Mouse (Mus musculus) stomach, embryonic 16.5 days (tissue): ENCODE data around the gene Gemin5. TPM values are rescaled to one million over a fixed set of nuclear protein-coding genes. Genes with fewer than 3 reads are reported as not detected.
"Not testable (repeated sequence)": the region's sequence is repeated elsewhere in the genome, so short reads cannot be mapped to it uniquely, and the experiment has no call there.

Source experiments
- ATAC-seq: fragments of 200-750 bp; cut with Nextera tagmentation; 2 replicates; pipeline ENCODE4 v1.8.0; 2017; ENCODE audit warnings: moderate number of reproducible peaks, moderate TSS enrichment; ENCODE audit not compliant: insufficient read depth, low FRiP score
- H3K27ac ChIP-seq: fragments of 300-500 bp; sonication (generic); 2 replicates; pipeline ENCODE4 v1.5.1; 2014; ENCODE audit warnings: low read length
- H3K27me3 ChIP-seq: fragments of 300-500 bp; sonication (generic); 2 replicates; pipeline ENCODE4 v1.6.1; 2014; ENCODE audit warnings: low read length, control low read depth, mixed read lengths; ENCODE audit not compliant: control insufficient read depth, insufficient read depth
- H3K36me3 ChIP-seq: fragments of 300-500 bp; sonication (generic); 2 replicates; pipeline ENCODE4 v1.6.1; 2014; ENCODE audit warnings: low read length; ENCODE audit not compliant: control insufficient read depth, insufficient read depth
- H3K4me1 ChIP-seq: fragments of 300-500 bp; sonication (generic); 2 replicates; pipeline ENCODE4 v1.6.1; 2014; ENCODE audit warnings: low read length, control low read depth, mixed read lengths; ENCODE audit not compliant: control insufficient read depth, insufficient read depth
- H3K4me2 ChIP-seq: fragments of 300-500 bp; sonication (generic); 2 replicates; pipeline ENCODE4 v1.6.1; 2014; ENCODE audit warnings: low read depth, low read length, mixed read lengths
- H3K4me3 ChIP-seq: fragments of 300-500 bp; sonication (generic); replicated peaks from 2 replicates; pipeline ENCODE4 v1.5.1; 2014; ENCODE audit warnings: mild to moderate bottlenecking, low read length
- H3K9ac ChIP-seq: fragments of 300-500 bp; sonication (generic); 2 replicates; pipeline ENCODE4 v1.6.1; 2014; ENCODE audit warnings: low read length
- H3K9me3 ChIP-seq: fragments of 300-500 bp; sonication (generic); replicated peaks from 2 replicates; pipeline ENCODE4 v1.6.1; 2016; ENCODE audit warnings: low read length, control low read depth; ENCODE audit not compliant: control insufficient read depth
- WGBS: fragments of 180-500 bp; shearing (Covaris S2); extraction: QIAGEN DNeasy Blood & Tissue Kit; methylation state at CpG from one replicate; pipeline ENCODE4 v1.1.7; 2014; 5-methylcytosine and 5-hydroxymethylcytosine counted together
- polyA plus RNA-seq: library from polyadenylated mRNA; unstranded; fragments of >200 nt; fragmentation: Nextera tagmentation; extraction: Ambion mirVana; gene quantifications from 2 replicates; pipeline ENCODE4 v1.2.1, GENCODE M21; 2015

Gemin5 gene
- polyA plus RNA-seq, 1 experiment from 2014 or later: 14.9 TPM

- no peak overlapping the region for H3K27ac ChIP-seq
- WGBS: 74% methylated on average over 1 of the region's 1 CpGs
These were observed 42.1 kb upstream of the Gemin5 start for GRCm38 (mm10) chr11:58210321-58210886.

GRCm38 (mm10) chr11:58201052-58201451, 32.7 kb upstream of the Gemin5 start:
- H3K4me2 ChIP-seq: no peak overlapping the region
- WGBS: 81% methylated on average over 12 of the region's 12 CpGs
- H3K9me3 ChIP-seq: no peaks in the 10 kb centered on the region
- no peak for ATAC-seq
- H3K27ac ChIP-seq: no peak overlapping the region
- no peak overlapping the region for H3K9ac ChIP-seq
- no peaks in the 10 kb centered on the region for H3K27me3 ChIP-seq
- H3K36me3 ChIP-seq: no peaks in the 10 kb centered on the region
- no peaks in the 10 kb centered on the region for H3K4me1 ChIP-seq
- no peak overlapping the region for H3K4me3 ChIP-seq

More at GRCm38 (mm10) chr11:58210321-58210886, 42.1 kb upstream of the Gemin5 start:
- H3K9ac ChIP-seq: no peak overlapping the region
- H3K4me2 ChIP-seq: no peak overlapping the region
- no peaks in the 10 kb centered on the region for H3K27me3 ChIP-seq
- no peak overlapping the region for H3K4me3 ChIP-seq
- H3K36me3 ChIP-seq: no peaks in the 10 kb centered on the region
- ATAC-seq: no peak
- H3K4me1 ChIP-seq: peaks cover 5% of the 10 kb centered on the region
- no peaks in the 10 kb centered on the region for H3K9me3 ChIP-seq

- no peaks in the 10 kb centered on the region for H3K36me3 ChIP-seq
- H3K4me1 ChIP-seq: no peaks in the 10 kb centered on the region
- H3K4me3 ChIP-seq: no peak overlapping the region
- no peaks in the 10 kb centered on the region for H3K9me3 ChIP-seq
- 82% methylated on average over 4 of the region's 4 CpGs for WGBS
- ATAC-seq: no peak
- no peak overlapping the region for H3K9ac ChIP-seq
- H3K4me2 ChIP-seq: no peak overlapping the region
- H3K27ac ChIP-seq: no peak overlapping the region
- H3K27me3 ChIP-seq: no peaks in the 10 kb centered on the region
These were observed 31.9 kb upstream of the Gemin5 start for GRCm38 (mm10) chr11:58200226-58200625.

GRCm38 (mm10) chr11:58199229-58200037, 31.1 kb upstream of the Gemin5 start, which contains the start of the genes Igtp and Irgm2:
Gene Igtp, plus strand, starts transcription at chr11:58199556.
Gene Irgm2, plus strand, starts transcription at chr11:58199618.
- WGBS: 7% methylated on average over 13 of the region's 15 CpGs
- Histone ChIP-seq H3K4me2 (peak within 1 kb of the TSS; percentile 80), H3K9ac (peak within 1 kb of the TSS; percentile 77), H3K4me3 (peak within 1 kb of the TSS; percentile 63), H3K27ac (peak within 1 kb of the TSS; percentile 46)
- H3K36me3 ChIP-seq, H3K27me3 ChIP-seq, H3K4me1 ChIP-seq, H3K9me3 ChIP-seq: not testable (repeated sequence)
- ATAC-seq: peak; percentile 90

GRCm38 (mm10) chr11:58198663-58199062, 30.3 kb upstream of the Gemin5 start:
- H3K27ac ChIP-seq: no peak overlapping the region; the same call in 1 of the 2 replicates
- H3K4me1 ChIP-seq: no peaks in the 10 kb centered on the region
- H3K4me3 ChIP-seq: peak overlapping the region; percentile 63
- H3K9me3 ChIP-seq: no peaks in the 10 kb centered on the region
- no peaks in the 10 kb centered on the region for H3K36me3 ChIP-seq
- ATAC-seq: no peak
- 89% methylated on average over 4 of the region's 4 CpGs for WGBS
- no peak overlapping the region for H3K9ac ChIP-seq
- H3K4me2 ChIP-seq: peak overlapping the region; percentile 80
- no peaks in the 10 kb centered on the region for H3K27me3 ChIP-seq

- no peaks in the 10 kb centered on the region for H3K36me3 ChIP-seq
- H3K9me3 ChIP-seq: no peaks in the 10 kb centered on the region
- H3K27me3 ChIP-seq: no peaks in the 10 kb centered on the region
- ATAC-seq: no peak
- H3K4me3 ChIP-seq: no peak overlapping the region
- WGBS: 27% methylated on average over 4 of the region's 4 CpGs
- no peak overlapping the region for H3K9ac ChIP-seq
- H3K4me1 ChIP-seq: no peaks in the 10 kb centered on the region
- H3K27ac ChIP-seq: no peak overlapping the region
- H3K4me2 ChIP-seq: no peak overlapping the region
These were observed 25.7 kb upstream of the Gemin5 start for GRCm38 (mm10) chr11:58193860-58194520.

- no peak overlapping the region for H3K27ac ChIP-seq
- no peaks in the 10 kb centered on the region for H3K4me1 ChIP-seq
- H3K9ac ChIP-seq: no peak overlapping the region
- whole genome bisulfite sequencing: 43% methylated on average over 3 of the region's 3 CpGs
- H3K9me3 ChIP-seq: no peaks in the 10 kb centered on the region
- no peak overlapping the region for H3K4me2 ChIP-seq
- no peaks in the 10 kb centered on the region for H3K36me3 ChIP-seq
- H3K27me3 ChIP-seq: no peaks in the 10 kb centered on the region
- no peak overlapping the region for H3K4me3 ChIP-seq
- ATAC-seq: no peak
These were observed 25.0 kb upstream of the Gemin5 start for GRCm38 (mm10) chr11:58193326-58193725.

- Histone ChIP-seq H3K27me3 (no peaks in the 10 kb centered on the region), H3K4me2 (no peak overlapping the region), H3K9ac (no peak overlapping the region), H3K27ac (no peak overlapping the region), H3K9me3 (no peaks in the 10 kb centered on the region), H3K36me3 (no peaks in the 10 kb centered on the region), H3K4me3 (no peak overlapping the region), H3K4me1 (no peaks in the 10 kb centered on the region)
- no peak for ATAC-seq
- 85% methylated on average over 6 of the region's 6 CpGs for WGBS
These were observed 21.3 kb upstream of the Gemin5 start for GRCm38 (mm10) chr11:58189675-58190074.

- Histone ChIP-seq H3K27ac (no peak overlapping the region), H3K4me3 (no peak overlapping the region), H3K4me1 (no peaks in the 10 kb centered on the region), H3K9me3 (no peaks in the 10 kb centered on the region), H3K36me3 (no peaks in the 10 kb centered on the region), H3K9ac (no peak overlapping the region), H3K27me3 (no peaks in the 10 kb centered on the region), H3K4me2 (no peak overlapping the region)
- ATAC-seq: no peak
- 82% methylated on average over 3 of the region's 3 CpGs for WGBS
These were observed 15.2 kb upstream of the Gemin5 start for GRCm38 (mm10) chr11:58183579-58183978.
